In the genomic region with DNA sequence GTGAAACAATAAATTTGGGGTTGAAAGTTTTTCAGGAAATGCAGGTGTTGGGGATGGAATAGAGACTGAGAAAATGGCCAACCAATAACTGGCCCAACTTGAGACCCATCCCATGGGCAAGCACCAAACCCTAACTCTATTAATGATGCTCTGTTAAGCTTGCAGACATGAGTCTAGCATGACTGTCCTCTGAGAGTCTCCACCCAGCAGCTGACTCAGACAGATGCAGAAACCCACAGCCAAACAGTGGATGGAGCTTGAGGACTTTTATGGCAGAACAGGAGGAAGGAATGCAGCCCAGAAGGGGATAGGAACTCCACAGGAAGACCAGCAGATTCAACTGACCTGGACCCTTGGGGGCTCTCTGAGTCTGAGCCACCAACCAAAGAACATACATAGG, we compare ENCODE assay signal across 14 mouse cellular contexts.
"Had no signal": no experiment of that assay in that cellular context is flagged by ENCODE, and none has a peak within 500 bp of the region (broad histone marks: within the 10 kb centered on the region; RNA-seq: fewer than 3 reads in every experiment).

No protein-coding gene starts in this region.

- DNase-seq: lung, adult 18-20 months; lung, embryonic 14.5 days; lung, postnatal 10 days; lung, postnatal 4 days; midbrain, embryonic 14.5 days; right cerebral cortex, postnatal 14 days; right cerebral cortex, postnatal 4 days; spleen, adult 18-20 months; thymus, adult 18-20 months; thymus, postnatal 14 days; thymus, postnatal 36 days had no signal

- H3K36me3 ChIP-seq: midbrain, embryonic 10.5 days; midbrain, embryonic 12.5 days; neural tube, embryonic 12.5 days had no signal

- H3K4me1 ChIP-seq: midbrain, embryonic 10.5 days; midbrain, embryonic 12.5 days; neural tube, embryonic 12.5 days had no signal

- H3K4me3 ChIP-seq: midbrain, embryonic 10.5 days; midbrain, embryonic 12.5 days; neural tube, embryonic 12.5 days had no signal

- H3K27me3 ChIP-seq: midbrain, embryonic 12.5 days; neural tube, embryonic 12.5 days had no signal

- H3K27ac ChIP-seq: midbrain, embryonic 10.5 days; midbrain, embryonic 12.5 days; neural tube, embryonic 12.5 days had no signal
